Mouse (Mus musculus) Patski (cell line): ENCODE results near the gene Cd82. TPM values are rescaled to one million over a fixed set of nuclear protein-coding genes. Genes with fewer than 3 reads are reported as not detected.

Experiments used
- ATAC-seq: fragments of 100-300 bp; one replicate; pipeline ENCODE4 v1.8.0; 2021
- CTCF ChIA-PET: fragments of 350-600 bp; sonication (Branson Sonifier 250); formaldehyde crosslinking; loops from one replicate; lab custom pipeline; 2022; ENCODE audit warnings: inconsistent platforms; lab: Charles Lee
- POLR2A ChIA-PET: fragments of 350-600 bp; sonication (Branson Sonifier 250); formaldehyde crosslinking; loops from one replicate; lab custom pipeline; 2022; ENCODE audit warnings: antibody characterized with exemption, inconsistent platforms; lab: Charles Lee
- DNase-seq: peaks from one replicate; pipeline ENCODE4 v3.0.0-alpha.2; 2011; ENCODE audit warnings: low read depth, low spot score
- H3K27me3 ChIP-seq: fragments of 371-371 bp; one replicate; pipeline ENCODE4 v1.5.1; 2021
- CTCF ChIP-seq: fragments of 100-300 bp; IDR thresholded peaks from one replicate; pipeline ENCODE4 v1.5.1; 2021
- in situ Hi-C: fragments of 300-500 bp; cut with MboI; formaldehyde crosslinking; loops from 3 replicates; pipeline ENCODE4 v1.11.1; 2018; ENCODE audit warnings: low pct_unique_long_range_greater_than_20kb, mixed read lengths
- polyA plus RNA-seq: library from polyadenylated mRNA; unstranded; gene quantifications from one replicate; pipeline ENCODE4 v1.2.3, GENCODE M21; 2021

The Cd82 gene
- polyA plus RNA-seq, 1 experiment from 2014 or later, result 63.2 TPM

DNA sequence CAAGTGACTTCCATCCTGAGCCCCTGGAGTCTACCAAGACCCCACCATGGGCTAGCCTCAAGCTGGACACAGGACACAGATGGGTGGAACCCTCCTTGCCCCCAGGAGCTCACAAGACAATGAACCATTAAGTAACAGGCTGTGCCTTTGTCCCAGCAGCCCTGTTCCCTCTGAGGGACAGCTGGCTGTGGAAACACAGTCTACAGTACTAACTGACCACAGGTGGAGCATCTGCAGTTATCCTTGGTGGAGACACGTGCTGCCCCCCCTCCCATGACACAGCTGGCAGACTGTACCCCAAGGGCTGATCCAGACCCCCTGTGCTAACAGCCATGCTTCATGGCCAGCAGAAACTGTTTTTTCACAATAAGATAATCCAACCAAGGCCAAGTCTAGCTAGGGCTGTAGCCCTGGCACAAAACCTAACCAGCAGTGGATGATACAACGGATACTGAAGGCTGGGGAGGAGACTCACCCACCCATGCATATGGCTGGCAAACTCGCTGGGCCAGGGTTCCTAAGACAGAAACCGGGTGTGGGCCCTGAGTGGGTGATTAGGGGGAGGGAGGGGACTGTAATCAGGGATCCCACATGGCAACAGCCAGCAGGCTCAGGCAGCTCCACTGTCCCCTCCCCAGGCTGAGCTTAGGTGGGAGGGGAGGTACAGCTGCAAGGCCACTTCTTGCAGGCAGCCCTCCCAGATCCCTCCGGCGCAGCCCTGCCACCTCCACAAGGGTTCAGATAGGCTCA, 15.3 kb downstream of the Cd82 start:
- TF ChIP-seq CTCF, result no peak
- DNase-seq (no peak), ATAC-seq (no peak)
- ChIA-PET CTCF (interaction anchor here (2.0 to 2.6 kb wide), 2 partner anchors 16 to 24 kb away, joined by 5 to 7 read pairs; partner anchors contain the start of gene Cd82), POLR2A (no interaction called here)
- in situ Hi-C loops, result no loop called here
- H3K27me3 ChIP-seq, result no peaks in the 10 kb centered on the region

DNA sequence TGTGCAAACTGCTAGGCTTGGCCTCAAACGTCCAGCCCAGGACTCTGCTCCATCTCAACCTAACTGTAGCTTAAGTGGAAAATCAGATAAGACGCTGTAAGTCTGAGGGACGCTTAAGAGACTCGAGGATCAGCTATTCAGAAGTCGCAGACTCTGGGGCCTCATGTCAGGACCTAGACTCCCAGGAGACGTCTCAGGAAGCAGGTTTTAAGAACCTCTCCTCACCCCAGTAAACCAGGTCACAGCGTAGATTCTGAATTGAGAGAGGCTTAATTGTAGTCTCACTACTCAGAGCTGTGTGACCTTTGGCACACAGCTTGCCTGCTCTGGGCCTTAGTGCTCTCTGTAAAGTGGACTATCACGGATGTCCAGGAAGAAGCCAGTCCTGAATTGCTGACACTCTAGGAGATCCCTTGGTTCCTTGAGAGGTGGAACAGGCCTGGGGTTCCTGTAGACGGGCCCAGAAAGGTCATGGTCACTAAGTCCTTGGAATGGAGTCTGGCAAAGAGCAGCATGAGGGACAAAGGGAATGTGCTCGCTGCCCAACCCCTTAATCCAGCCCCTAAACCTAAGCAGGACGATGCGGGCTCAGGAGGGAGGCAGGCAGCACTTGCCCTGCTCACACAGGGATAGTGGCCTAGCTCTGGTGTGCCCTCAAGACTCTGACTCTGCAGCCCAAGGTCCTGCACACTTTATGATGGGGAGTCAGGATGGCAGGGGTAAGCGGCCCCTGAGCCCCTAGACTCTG, 16.2 kb downstream of the Cd82 start:
- ATAC-seq, result peak; percentile 28

DNA sequence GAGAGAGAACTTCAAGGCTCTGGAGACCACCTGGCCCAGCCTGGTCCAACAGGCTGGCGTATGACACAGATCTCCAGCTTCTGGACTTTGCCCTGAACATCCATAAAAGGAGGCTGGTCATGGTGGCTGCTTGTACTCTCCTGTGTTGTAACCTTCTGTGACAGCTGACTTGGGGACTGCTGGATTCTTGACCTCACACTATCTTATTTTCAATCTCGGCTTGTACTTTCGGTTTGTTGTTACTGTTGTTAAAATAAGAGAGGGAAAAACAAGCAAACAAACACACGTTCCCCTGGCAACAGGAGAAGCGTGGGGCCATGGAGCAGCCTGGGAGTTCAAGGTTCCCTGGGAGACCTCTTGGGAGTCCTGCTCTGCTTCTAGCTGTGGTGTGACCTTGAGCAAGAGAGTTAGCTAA, 17.7 kb downstream of the Cd82 start:
- ChIA-PET POLR2A (no interaction called here), CTCF (interaction anchor here (1.1 to 2.1 kb wide), 3 partner anchors 14 to 24 kb away, joined by 3 to 8 read pairs (median 7); no protein-coding TSS in a partner anchor)
- no peak for DNase-seq
- H3K27me3 ChIP-seq, result no peaks in the 10 kb centered on the region
- in situ Hi-C loops, result no loop called here
- ATAC-seq, result no peak
- TF ChIP-seq CTCF, result no peak

More for the DNA sequence above, 16.2 kb downstream of the Cd82 start:
- ChIA-PET CTCF (interaction anchor here (2.0 to 2.6 kb wide), 2 partner anchors 16 to 24 kb away, joined by 5 to 7 read pairs; partner anchors contain the start of gene Cd82), POLR2A (no interaction called here)
- TF ChIP-seq CTCF, result no peak
- no peaks in the 10 kb centered on the region for H3K27me3 ChIP-seq
- in situ Hi-C loops, result no loop called here
- no peak for DNase-seq

DNA sequence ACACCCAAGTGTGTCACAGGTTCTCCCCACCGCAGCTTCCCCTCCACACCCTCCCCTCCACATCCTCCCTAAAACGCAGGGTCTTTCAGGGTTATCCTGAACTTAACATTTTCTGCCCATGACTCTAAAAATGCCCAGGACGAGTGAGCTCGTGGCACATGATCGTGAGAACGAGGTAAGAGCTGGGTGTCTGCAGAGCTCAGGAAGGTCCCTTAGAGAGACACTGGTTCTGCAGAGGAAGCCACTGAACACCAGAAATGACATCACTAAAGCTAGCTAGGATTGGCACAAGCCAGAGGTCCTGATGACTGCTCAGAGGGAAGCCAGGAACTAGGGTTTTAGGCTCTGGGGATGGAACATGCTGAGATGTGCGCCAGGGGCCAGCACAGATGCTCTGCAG, 18.7 kb downstream of the Cd82 start:
- ATAC-seq (no peak), DNase-seq (no peak)
- in situ Hi-C loops, result no loop called here
- no peaks in the 10 kb centered on the region for H3K27me3 ChIP-seq
- TF ChIP-seq CTCF, result no peak
- ChIA-PET POLR2A (no interaction called here), CTCF (interaction anchor here (1.0 to 2.1 kb wide), 8 partner anchors 11 to 227 kb away, joined by 3 to 8 read pairs (median 5); no protein-coding TSS in a partner anchor)

DNA sequence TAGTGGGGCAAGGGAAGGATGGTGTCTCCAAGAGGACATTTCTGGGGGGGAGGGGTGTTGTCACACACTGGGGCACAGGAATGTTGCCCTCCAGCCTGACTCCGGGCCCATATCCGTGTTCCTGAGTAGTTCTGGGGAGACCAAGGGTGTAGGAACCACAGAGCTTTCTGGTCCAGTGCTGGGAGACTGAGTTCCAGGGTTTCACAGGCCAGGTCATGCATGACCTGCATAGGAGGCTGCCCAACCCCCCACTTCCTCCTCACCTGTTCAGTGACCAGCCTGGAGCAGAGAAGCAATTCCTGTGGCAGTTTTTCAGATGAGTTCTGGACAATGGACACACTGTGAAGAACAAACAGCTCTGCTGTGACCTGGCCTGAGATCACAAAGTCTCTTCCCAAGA, 19.8 kb downstream of the Cd82 start:
- no peak for TF ChIP-seq CTCF
- DNase-seq (no peak), ATAC-seq (peak; percentile 10)
- ChIA-PET POLR2A (no interaction called here), CTCF (interaction anchor here (0.9 to 1.8 kb wide), 6 partner anchors 10 to 343 kb away, joined by 3 to 6 read pairs (median 3); no protein-coding TSS in a partner anchor)
- no peaks in the 10 kb centered on the region for H3K27me3 ChIP-seq
- in situ Hi-C loops, result no loop called here

DNA sequence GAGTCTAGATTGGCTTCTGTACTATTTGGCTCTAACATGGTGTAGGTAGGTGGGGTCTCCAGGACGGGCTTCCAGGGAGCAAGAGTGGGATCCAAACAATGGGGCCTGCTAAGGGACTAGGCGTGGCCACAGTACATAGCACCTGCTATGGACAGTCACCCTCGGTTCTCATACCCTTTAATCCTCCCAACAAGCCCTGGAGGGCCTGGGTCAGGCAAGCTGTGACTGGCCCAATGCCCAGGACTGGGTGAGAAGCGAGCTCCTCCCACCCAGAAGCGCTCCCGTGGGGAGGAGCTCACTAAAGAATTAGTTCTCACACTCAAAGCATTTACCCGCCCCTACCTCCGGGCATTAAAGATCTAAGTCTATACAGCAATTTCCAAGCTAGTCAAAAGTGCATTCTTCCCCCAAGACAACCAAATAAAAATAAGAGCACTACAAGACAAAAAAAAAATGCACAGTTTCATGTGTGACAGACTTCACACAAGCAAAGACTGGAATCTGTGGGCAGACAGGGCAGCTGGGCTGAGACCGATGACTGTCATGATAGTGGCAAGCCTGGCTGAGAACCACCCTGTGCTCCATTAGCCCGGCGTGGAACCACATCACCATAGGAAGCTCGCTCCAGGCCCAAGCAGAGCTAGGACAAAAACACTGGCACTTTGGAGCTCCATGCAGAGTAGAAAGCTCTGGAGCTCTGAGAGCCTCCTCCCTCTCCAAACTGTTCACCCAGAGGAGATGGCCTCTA, 23.0 kb downstream of the Cd82 start:
- ChIA-PET POLR2A (no interaction called here), CTCF (interaction anchor here (0.8 to 2.4 kb wide), 6 partner anchors 9 to 223 kb away, joined by 3 to 9 read pairs (median 4); no protein-coding TSS in a partner anchor)
- DNase-seq (no peak), ATAC-seq (peak; percentile 33)
- H3K27me3 ChIP-seq, result no peaks in the 10 kb centered on the region
- TF ChIP-seq CTCF, result no peak
- in situ Hi-C loops, result no loop called here

DNA sequence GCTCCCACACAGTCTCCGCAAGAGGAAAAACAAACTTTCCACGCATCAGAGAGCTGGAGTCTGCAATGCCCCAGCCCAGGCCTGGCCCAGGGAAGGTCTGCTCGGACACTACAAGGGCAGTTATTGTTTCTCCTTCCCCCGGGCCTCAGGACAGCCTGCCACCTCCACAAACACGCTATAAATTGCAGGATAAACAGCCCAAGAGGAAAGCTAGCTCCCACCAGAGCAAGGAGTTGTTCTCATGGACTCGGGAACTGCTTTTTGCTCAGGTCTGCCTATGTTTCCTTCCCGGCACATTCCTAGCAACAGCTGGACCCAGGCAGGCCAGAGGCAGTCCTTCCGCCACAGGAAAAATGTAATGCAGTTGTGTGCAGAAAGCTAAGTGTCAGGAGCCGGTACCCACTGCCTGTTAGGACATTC, 23.6 kb downstream of the Cd82 start:
- H3K27me3 ChIP-seq, result no peaks in the 10 kb centered on the region
- DNase-seq (no peak), ATAC-seq (peak; percentile 24)
- CTCF ChIA-PET, result interaction anchor here (0.8 to 3.6 kb wide), 4 partner anchors 9 to 33 kb away, joined by 3 to 9 read pairs (median 6); no protein-coding TSS in a partner anchor
- in situ Hi-C loops, result no loop called here
- POLR2A ChIA-PET, result no interaction called here
- TF ChIP-seq CTCF, result no peak

DNA sequence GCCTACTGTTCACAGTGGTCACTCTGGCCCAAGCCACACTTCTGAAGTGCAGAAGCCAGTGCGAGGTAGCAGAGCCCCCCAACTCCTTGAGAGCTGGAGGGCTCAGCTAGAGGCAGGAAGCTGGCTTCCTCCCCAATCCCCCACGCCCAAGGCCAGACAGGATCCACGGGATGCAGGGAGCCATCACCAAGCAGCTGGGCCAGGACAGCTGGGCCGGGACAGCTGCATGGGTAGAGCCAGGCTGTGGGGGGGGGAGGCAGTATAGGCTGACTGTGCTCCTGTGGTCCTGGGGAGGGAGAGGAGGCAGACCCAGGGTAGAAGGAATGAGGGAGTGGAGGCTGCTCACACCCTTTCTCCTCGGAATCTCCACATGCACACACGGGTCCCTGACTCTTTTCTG, 24.6 kb downstream of the Cd82 start:
- in situ Hi-C loops, result no loop called here
- TF ChIP-seq CTCF, result no peak
- ATAC-seq (no peak), DNase-seq (no peak)
- ChIA-PET CTCF (interaction anchor here (3.6 kb wide), 1 partner anchor 31 kb away, joined by 9 read pairs; no protein-coding TSS in a partner anchor), POLR2A (no interaction called here)
- H3K27me3 ChIP-seq, result no peaks in the 10 kb centered on the region

DNA sequence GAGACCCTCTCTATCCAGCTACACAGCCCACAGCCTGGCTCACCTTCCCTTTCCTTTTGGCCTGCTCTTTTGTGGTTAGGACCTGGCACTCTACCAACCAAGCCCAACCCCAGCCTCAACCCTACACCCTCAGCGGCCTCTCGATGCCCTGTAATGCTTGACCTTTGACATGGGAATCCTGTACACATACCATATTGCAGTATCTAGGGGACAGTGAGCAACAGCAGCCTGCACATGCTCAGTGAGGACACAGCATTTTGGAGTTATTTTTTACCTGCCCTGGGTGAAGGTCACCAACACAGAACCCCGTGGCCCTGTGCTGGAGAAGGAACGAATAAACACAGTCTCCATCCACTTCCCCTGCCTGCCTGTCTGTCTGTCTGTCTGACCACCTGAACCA, 27.4 kb downstream of the Cd82 start:
- DNase-seq (no peak), ATAC-seq (no peak)
- no peak for TF ChIP-seq CTCF
- no peaks in the 10 kb centered on the region for H3K27me3 ChIP-seq
- in situ Hi-C loops, result no loop called here
- CTCF ChIA-PET, result interaction anchor here (1.0 to 3.6 kb wide), 2 partner anchors 14 to 34 kb away, joined by 5 to 9 read pairs; no protein-coding TSS in a partner anchor
- POLR2A ChIA-PET, result no interaction called here

DNA sequence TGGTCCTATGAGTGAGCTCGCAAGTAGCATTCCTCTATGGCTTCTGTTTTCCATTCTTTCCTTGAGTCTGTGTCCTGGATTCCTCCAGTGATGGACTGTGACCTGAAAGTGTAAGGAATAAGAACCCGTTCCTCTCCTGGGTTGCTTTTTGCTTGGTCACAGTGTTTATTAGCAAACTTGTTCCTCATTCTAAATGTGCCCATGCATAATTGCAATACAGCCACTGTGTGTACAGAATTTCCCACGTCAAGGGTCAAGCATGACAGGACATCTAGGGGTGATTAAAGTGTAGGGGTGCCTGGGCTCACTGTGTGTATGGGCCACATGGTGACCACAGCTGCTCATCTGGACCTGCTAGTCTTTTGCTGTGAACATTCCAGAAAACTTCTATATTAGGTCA, 28.0 kb downstream of the Cd82 start:
- CTCF ChIA-PET, result no interaction called here
- TF ChIP-seq CTCF, result no peak
- no peak for ATAC-seq
- in situ Hi-C loops, result no loop called here
- DNase-seq, result no peak
- POLR2A ChIA-PET, result no interaction called here
- no peaks in the 10 kb centered on the region for H3K27me3 ChIP-seq
